Mouse (Mus musculus): Measurements from ENCODE around the gene Cacna1e.

GRCm38 (mm10) chr1:154776344-154776743 lies 108.0 kb downstream of the Cacna1e start:
- TF ChIP-seq GATA1 (IDR thresholded peaks at IDR 0.05; ENCODE audit: low read length) (no peak), TAL1 (IDR thresholded peaks at IDR 0.05; ENCODE audit: low read length) (no peak)
